Mouse (Mus musculus) skeletal muscle tissue, adult 2 months (tissue): ENCODE results near the gene Nusap1.
"Not testable (repeated sequence)": the region's sequence is repeated elsewhere in the genome, so short reads cannot be mapped to it uniquely, and the experiment has no call there.

Experiments
- DNase-seq: peaks from one replicate; pipeline ENCODE4 v3.0.0-alpha.2; 2012; ENCODE audit warnings: low read depth, low spot score

The Nusap1 gene

DNA sequence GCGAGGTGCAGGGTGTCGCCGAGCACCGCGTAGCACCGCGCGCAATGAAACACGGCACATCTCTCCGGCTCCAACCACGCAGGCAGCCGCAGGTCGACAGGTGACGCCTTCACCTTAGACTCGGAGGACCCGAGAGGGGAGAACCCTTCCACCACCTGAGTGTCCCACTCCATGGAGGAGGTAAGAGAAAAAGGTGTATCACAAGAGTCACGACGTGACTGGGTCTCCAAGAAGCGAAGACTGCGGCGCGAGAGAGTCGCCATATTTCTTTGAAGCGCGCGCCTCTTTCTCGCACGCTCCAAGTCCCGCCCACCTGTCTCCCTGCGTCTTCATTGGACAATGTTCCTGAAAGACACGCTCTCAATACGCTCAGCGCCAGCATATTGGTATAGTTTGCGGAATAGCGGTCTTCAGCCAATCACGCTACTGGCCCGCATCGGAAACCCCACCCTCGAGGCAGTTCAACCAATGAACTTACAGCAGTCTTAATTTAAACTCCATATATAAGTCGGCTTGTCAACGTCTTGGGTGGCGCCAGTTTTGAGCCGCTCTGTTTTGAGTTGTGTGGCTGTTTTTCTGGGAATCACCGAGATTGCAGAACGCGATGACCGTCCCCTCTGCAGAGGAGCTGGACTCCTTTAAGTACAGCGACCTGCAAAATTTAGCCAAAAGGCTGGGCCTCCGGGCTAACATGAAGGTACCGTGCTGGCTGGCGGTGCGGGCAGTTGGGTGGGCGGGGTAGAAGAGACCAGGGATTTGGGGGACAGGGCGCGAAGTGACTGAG is at the start of gene Nusap1, which contains the start of gene Oip5:
Gene Nusap1, plus strand, starts transcription at position 100 of the 784 bp plus-strand sequence.
Gene Oip5, minus strand, starts transcription at position 271 of the 784 bp plus-strand sequence.
- peak; percentile 92 for DNase-seq

DNA sequence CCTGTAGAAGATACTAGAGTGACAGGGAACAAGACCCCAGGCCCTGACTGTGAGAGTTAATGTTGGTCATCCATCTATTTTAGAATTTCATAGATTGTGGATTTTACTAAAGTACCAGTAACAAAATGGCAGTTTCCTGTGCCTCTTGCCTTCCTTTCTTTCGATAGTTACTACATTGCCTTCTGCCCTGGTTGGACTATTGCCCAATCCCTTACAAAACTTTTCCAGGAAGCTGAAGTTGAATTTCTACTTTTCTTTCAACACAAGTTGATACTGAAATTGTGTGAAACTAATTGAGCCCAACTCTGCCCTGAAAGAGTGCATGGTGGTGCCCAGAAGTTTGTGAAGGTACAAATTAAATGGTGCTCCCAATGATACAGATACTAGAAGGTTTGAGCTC is 45.6 kb upstream of the Nusap1 start:
- DNase-seq, result no peak

DNA sequence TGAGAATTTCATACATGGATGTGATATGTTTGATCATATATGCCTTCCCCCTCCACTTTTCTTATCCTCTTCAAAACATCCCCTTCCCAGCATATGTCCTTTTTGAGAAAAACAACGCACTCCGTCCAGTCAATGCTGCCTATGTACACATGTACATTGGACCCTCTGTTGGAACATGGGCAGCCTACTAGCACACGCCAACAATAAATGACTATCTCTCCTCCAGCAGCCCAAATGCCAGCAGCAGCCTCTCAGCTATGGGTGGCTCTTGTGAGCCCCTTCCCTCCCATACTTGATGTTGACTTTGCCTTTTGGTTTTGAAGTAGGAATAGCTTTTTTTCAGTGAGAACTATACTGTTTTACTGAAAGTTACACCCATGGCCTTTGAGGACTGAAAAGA is 36.5 kb upstream of the Nusap1 start:
- no peak for DNase-seq

DNA sequence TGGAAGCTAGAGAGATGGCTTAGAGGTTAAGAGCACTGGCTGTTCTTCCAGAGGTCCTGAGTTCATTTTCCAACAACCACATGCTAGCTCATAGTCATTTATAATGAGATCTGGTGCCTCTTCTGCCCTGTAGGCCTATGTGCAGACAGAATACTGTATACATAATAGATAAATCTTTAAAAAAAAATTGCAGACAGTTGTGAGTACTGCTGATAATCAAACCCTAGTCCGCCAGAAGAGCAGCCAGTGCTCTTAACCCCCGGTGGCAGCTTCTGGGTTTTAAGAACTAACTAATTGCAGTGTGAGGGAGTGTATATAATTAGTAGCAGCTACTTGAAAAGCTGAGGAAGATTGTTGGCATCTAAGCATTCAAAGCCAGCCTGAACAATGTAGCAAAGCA is 34.7 kb upstream of the Nusap1 start:
- no peak for DNase-seq

GRCm38 (mm10) chr2:119584282-119584681 is 33.8 kb upstream of the Nusap1 start:
- DNase-seq, result no peak

- peak; percentile 40 for DNase-seq
These were observed 30.7 kb upstream of the Nusap1 start for GRCm38 (mm10) chr2:119587383-119587782.

DNA sequence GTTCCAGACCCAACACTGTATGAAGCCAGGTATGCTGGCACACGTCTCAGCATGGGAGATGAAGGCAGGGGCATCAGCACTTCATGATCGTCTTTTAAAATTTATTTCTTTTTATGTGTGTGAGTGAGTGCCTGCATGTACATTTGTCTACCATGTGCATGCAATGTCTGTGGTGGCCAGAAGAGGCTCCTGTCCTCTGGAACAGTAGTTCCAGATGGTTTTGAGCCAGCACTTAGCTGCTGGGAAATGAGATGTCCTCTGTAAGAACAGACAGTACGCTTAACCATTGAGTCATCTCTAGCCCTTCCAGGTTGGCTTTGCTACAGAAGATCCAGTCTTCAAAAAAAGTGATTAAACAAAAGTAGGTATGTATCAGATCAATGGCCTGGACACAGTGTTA is 26.9 kb upstream of the Nusap1 start:
- no peak for DNase-seq

DNA sequence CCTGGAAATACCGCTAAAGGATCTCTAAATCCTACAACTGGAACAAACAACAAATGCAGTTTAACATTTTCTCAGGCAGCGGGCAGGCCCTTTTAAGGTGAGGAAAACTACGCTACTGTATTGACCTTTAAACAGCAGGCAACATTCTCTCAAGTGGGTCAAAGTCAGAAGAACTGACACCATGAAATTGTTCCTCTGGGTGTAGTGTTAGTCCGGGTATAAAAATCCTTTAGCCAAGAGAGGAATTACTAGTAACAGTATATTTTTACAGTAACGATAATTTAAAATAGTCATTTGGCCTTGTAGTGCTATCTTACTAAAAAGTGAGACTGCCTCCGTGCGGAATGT is 24.4 kb upstream of the Nusap1 start:
- no peak for DNase-seq

DNA sequence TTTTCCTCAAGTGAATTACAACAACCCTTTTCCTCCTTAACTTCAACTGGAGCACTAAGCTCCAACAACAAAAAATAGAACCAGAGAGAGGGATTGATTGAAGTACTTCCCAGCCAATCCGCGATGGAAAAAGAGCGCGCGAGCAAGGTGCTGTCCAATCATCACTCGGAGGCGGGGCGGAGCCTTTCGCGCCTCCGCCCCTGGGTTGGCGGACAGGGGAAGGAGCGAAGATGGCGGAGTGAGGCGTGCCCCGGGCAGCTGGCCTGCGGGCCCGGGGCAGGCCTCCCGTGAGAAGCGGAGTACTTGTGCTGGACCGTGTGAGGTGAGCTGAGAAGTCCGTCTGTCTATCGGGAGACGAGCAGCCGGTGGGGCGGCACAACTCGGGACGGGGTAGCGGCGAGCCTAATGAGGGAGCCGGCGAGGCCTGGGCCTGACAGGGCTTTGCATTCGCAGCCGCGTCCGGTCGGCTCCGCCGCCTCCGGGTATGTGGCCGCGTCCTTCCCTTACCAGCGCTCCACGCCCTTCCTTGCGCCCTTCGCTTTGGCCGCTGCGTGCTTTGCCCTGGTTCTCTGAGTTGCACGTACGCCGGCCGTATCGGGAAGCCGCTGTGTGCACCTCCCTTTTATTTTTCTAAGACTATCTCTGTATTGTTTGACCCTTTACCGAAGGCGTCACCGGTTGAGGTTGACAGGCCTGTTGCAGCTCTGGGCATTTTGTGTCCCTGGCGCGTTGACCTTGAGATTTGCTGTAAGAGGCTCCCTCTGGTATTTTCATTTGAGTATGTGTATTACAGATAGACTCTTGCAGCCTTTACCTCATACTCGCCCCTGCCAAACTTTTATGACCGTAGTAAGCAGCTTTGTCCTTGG is 23.8 kb upstream of the Nusap1 start:
- peak; percentile 97 for DNase-seq

DNA sequence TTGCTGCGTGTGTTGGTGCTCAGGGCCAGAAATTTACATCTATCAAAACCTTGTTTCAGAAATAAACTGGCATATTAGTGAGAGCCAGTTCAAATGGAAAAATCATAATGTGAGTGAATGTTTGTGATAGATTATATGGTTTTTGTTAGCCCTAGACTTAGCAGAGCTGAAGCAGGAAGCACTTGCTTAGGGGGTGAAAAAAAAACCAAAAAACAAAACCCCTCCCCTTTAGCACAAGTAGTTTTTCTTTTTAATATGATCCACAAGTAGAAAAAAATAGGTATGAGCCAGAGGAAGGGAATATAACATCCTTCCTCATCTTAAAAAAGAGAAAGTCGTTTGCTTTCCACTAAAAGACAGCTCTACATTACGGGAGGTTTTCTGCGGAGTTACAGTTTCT is 22.8 kb upstream of the Nusap1 start:
- no peak for DNase-seq

DNA sequence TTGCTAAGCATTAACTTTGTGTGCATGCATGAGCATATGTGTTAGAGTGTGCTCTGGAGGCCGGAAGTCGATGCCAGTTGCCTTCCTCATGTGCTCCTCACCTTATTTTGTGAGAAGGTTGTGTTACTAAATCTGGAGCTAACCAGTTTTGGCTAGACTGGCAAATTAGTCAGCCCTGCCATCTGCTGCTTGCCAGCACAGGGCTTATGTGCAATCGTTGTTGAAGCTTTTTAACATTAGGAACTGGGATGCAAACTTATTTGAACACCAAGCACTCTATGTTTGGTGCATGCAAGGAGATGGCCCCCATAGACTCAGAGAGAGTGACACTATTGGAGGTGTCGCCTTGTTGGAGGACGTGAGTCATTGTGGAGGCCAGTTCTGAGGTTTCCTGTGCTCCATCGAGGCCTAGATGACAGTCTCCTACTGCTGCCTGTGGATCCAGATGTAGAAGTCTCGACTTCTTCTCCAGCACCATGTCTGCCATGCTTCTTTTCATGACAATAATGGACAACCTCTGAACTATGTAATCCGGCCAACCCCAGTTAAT is 21.2 kb upstream of the Nusap1 start:
- DNase-seq, result no peak

- DNase-seq, result no peak
These were observed 17.1 kb upstream of the Nusap1 start for GRCm38 (mm10) chr2:119601027-119601426.

- DNase-seq, result not testable (repeated sequence)
These were observed 16.5 kb upstream of the Nusap1 start for GRCm38 (mm10) chr2:119601575-119601974.

- DNase-seq, result no peak
These were observed 15.6 kb upstream of the Nusap1 start for GRCm38 (mm10) chr2:119602488-119602887.

DNA sequence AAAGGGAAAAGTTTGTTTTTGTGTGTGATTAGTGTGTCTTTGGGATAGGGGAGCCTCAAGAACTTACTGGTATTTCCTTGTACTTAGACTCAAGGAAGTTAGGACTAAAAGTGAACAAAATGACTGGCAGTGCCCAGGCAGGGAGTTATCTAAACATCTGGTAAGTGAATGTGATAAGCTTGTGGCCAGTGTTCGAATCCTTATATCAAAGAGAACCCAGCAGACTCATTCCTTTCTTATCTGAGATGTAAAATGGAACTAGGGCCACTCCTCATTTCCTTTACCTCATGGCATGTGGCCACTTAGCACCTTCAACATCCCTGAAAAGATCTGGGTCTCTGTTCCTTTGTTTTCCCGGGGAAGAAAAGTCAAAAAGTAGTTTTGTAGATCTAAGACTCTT is 14.2 kb upstream of the Nusap1 start:
- no peak for DNase-seq

DNA sequence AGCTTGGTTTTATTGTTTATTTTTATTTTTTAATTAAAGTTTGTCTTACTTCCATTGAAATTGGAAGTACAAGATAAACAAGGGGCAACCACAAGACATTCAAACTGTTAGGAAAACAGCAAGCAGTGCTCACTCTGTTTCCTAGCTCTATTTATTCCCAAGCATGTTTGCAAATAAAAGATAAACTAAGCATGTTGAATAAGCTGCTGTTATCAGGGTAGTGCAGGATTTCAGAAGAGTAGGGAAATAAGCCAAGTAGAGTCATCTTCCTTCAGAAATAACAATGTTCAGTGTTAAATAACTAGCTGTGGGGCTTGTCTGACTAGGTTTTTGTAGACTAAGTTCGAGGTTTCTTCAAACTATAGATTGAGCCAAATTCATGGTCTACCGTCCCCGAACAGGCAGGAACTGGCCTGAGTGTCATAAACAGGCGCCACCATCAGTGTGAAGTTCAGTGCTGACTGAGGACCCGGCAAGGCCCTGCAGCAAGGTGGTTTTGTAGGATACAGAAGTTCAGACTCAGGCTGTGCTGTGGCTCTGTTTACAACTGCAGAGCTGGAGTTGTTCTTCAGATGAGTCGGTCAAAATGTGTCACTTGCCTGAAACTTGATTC is 12.6 kb upstream of the Nusap1 start:
- no peak for DNase-seq

GRCm38 (mm10) chr2:119607023-119607422 is 11.1 kb upstream of the Nusap1 start:
- no peak for DNase-seq

- DNase-seq, result no peak
These were observed 278 bp upstream of the Nusap1 start for GRCm38 (mm10) chr2:119617841-119618198.

DNA sequence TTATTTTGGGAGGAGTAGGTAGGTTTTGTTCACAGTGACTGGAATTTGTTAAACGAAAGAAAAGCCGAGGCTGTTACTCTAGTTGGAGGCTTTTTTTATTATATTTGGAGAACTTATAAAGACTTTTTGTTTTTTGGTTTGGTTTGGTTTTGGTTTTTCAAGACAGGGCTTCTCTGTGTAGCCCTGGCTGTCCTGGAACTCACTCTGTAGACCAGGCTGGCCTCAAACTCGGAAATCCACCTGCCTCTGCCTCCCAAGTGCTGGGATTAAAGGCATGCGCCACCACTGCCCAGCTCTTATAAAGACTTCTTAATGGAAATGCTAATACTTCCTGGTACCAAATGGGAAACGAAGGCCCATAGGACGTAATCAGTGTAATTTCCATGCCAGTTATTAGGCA is 904 bp downstream of the Nusap1 start:
- DNase-seq, result not testable (repeated sequence)

DNA sequence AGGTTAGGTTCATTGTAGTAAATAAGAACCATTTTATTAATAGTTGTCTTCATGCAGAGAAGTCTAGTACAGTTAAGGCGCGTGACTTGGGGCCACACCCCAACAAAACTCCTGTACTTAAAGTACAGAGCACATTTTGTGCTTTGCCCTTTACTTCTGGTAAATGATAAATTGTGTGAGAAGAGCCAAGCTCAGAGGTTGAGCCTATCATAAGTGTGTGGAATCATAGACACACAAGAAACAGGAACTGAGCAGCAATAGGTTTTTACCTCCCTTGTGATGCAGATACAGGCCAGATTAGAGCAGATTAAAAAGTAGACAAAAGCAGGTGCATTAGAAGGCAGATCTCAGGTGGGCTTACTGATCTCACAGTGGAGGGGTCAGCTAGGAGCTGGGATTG is 3.2 kb downstream of the Nusap1 start:
- DNase-seq, result no peak

- DNase-seq, result no peak
These were observed 18.7 kb downstream of the Nusap1 start for GRCm38 (mm10) chr2:119636781-119637180.
